Mouse (Mus musculus) MEL (cell line): ENCODE measurements at regions not wholly inside any gene's neighbourhood (a gene's known extent, or its start where the extent isn't known, plus 50 kb on each side); places are given as distances from the start of the nearest gene placed in this dataset.

Experiments used
- DNase-seq: peaks from one replicate; pipeline ENCODE4 v3.0.0; 2011; ENCODE audit warnings: low read depth, low spot score
- H3K27ac ChIP-seq: 2 replicates; pipeline ENCODE4 v1.5.1; 2012; ENCODE audit warnings: low read depth, mild to moderate bottlenecking, control low read depth, low read length, moderate library complexity; ENCODE audit not compliant: control insufficient read depth
- H3K27me3 ChIP-seq, 2 experiments: fragments of 150-350 bp in 1 of 2; sonication (generic) in 1 of 2; 2 replicates each; pipeline ENCODE4 v1.6.1; 2012; ENCODE audit warnings: low read length in 2 of 2, mild to moderate bottlenecking in 2 of 2, improper control_type of control experiment in 1 of 2, moderate library complexity in 1 of 2; ENCODE audit not compliant: insufficient read depth in 2 of 2, control insufficient read depth in 1 of 2
- H3K36me3 ChIP-seq, 2 experiments: 2 replicates each; pipeline ENCODE4 v1.6.1; 2012 to 2014; ENCODE audit warnings: low read length in 2 of 2, improper control_type of control experiment in 1 of 2, inconsistent platforms in 1 of 2, mild to moderate bottlenecking in 1 of 2; ENCODE audit not compliant: insufficient read depth in 2 of 2, control insufficient read depth in 1 of 2
- H3K4me1 ChIP-seq, 2 experiments: fragments of 150-350 bp in 1 of 2; sonication (generic) in 1 of 2; 2 replicates each; pipeline ENCODE4 v1.6.1; 2012; ENCODE audit warnings: low read length in 2 of 2, improper control_type of control experiment in 1 of 2, mild to moderate bottlenecking in 1 of 2; ENCODE audit not compliant: insufficient read depth in 2 of 2, control insufficient read depth in 1 of 2
- H3K4me3 ChIP-seq, 2 experiments: fragments of 150-350 bp in 1 of 2; sonication (generic) in 1 of 2; 2 replicates each; pipeline ENCODE4 v1.5.1; 2012; ENCODE audit warnings: low read depth in 2 of 2, low read length in 2 of 2, mild to moderate bottlenecking in 2 of 2, moderate library complexity in 2 of 2, control low read depth in 1 of 2, improper control_type of control experiment in 1 of 2; ENCODE audit not compliant: control insufficient read depth in 1 of 2, insufficient read depth in 1 of 2
- H3K79me2 ChIP-seq: 2 replicates; pipeline ENCODE4 v1.6.1; 2012; ENCODE audit warnings: mild to moderate bottlenecking, low read length, moderate library complexity; ENCODE audit not compliant: control insufficient read depth, poor library complexity, insufficient read depth
- H3K9ac ChIP-seq: 2 replicates; pipeline ENCODE4 v1.6.1; 2012; ENCODE audit warnings: low read depth, mild to moderate bottlenecking, control low read depth, low read length, moderate library complexity; ENCODE audit not compliant: control insufficient read depth, poor library complexity, severe bottlenecking
- H3K9me3 ChIP-seq: fragments of 150-350 bp; sonication (generic); replicated peaks from 2 replicates; pipeline ENCODE4 v1.6.1; 2012; ENCODE audit warnings: mild to moderate bottlenecking, low read length, improper control_type of control experiment, moderate library complexity; ENCODE audit not compliant: insufficient read depth
- CHD1 ChIP-seq: IDR thresholded peaks from 2 replicates; pipeline ENCODE4 v1.6.1; 2012; ENCODE audit warnings: low read depth, mild to moderate bottlenecking, inconsistent platforms, low read length, improper control_type of control experiment
- CHD2 ChIP-seq: IDR thresholded peaks from 2 replicates; pipeline ENCODE4 v1.6.1; 2011; ENCODE audit warnings: low read length, improper control_type of control experiment
- E2F4 ChIP-seq: IDR thresholded peaks from 2 replicates; pipeline ENCODE4 v1.6.1; 2011; ENCODE audit warnings: low read depth, low read length, improper control_type of control experiment, borderline replicate concordance
- ETS1 ChIP-seq: IDR thresholded peaks from 2 replicates; pipeline ENCODE4 v1.6.1; 2012; ENCODE audit warnings: low read depth, mild to moderate bottlenecking, inconsistent platforms, low read length, improper control_type of control experiment, moderate library complexity
- GABPA ChIP-seq: IDR thresholded peaks from 2 replicates; pipeline ENCODE4 v1.6.1; 2012; ENCODE audit warnings: low read depth, mild to moderate bottlenecking, inconsistent platforms, low read length, improper control_type of control experiment, moderate library complexity
- KAT2A ChIP-seq: conservative IDR thresholded peaks from 2 replicates; pipeline ENCODE4 v1.6.1; 2012; ENCODE audit warnings: low read depth, low read length, improper control_type of control experiment, inconsistent platforms
- MAFK ChIP-seq: IDR thresholded peaks from 2 replicates; pipeline ENCODE4 v1.6.1; 2011; ENCODE audit warnings: low read depth, mild to moderate bottlenecking, low read length, improper control_type of control experiment, borderline replicate concordance
- MAX ChIP-seq: IDR thresholded peaks from 2 replicates; pipeline ENCODE4 v1.6.1; 2011; ENCODE audit warnings: low read length, improper control_type of control experiment
- MAZ ChIP-seq: IDR thresholded peaks from 2 replicates; pipeline ENCODE4 v1.6.1; 2012; ENCODE audit warnings: low read depth, mild to moderate bottlenecking, inconsistent platforms, low read length, improper control_type of control experiment
- MYB ChIP-seq: IDR thresholded peaks from 2 replicates; pipeline ENCODE4 v1.6.1; 2011; ENCODE audit warnings: mild to moderate bottlenecking, low read depth, low read length, improper control_type of control experiment
- NRF1 ChIP-seq: IDR thresholded peaks from 2 replicates; pipeline ENCODE4 v1.6.1; 2014; ENCODE audit warnings: low read depth, mild to moderate bottlenecking, inconsistent platforms, low read length, improper control_type of control experiment, moderate library complexity; ENCODE audit not compliant: poor library complexity, insufficient read depth, severe bottlenecking
- POLR2A ChIP-seq, 2 experiments: IDR thresholded peaks; 2 replicates each; pipeline ENCODE4 v1.6.1; 2011 to 2012; ENCODE audit warnings: low read length in 2 of 2, mild to moderate bottlenecking in 2 of 2, control low read depth in 1 of 2, improper control_type of control experiment in 1 of 2, low read depth in 1 of 2, moderate library complexity in 1 of 2; ENCODE audit not compliant: control insufficient read depth in 1 of 2, insufficient read depth in 1 of 2, poor library complexity in 1 of 2
- POLR2AphosphoS2 ChIP-seq: IDR thresholded peaks from 2 replicates; pipeline ENCODE4 v1.6.1; 2011; ENCODE audit warnings: low read length, improper control_type of control experiment
- RAD21 ChIP-seq: IDR thresholded peaks from 2 replicates; pipeline ENCODE4 v1.6.1; 2011; ENCODE audit warnings: mild to moderate bottlenecking, low read depth, low read length, improper control_type of control experiment
- RCOR1 ChIP-seq: IDR thresholded peaks from 2 replicates; pipeline ENCODE4 v1.6.1; 2012; ENCODE audit warnings: low read depth, mild to moderate bottlenecking, inconsistent platforms, low read length, improper control_type of control experiment
- SIN3A ChIP-seq: IDR thresholded peaks from 2 replicates; pipeline ENCODE4 v1.6.1; 2012; ENCODE audit warnings: low read length, improper control_type of control experiment, inconsistent platforms
- TAL1 ChIP-seq: IDR thresholded peaks from 2 replicates; pipeline ENCODE4 v1.6.1; 2012; ENCODE audit warnings: mild to moderate bottlenecking, inconsistent platforms, low read length, moderate library complexity, mixed read lengths
- TCF12 ChIP-seq: IDR thresholded peaks from 2 replicates; pipeline ENCODE4 v1.6.1; 2014; ENCODE audit warnings: low read depth, mild to moderate bottlenecking, inconsistent platforms, low read length, improper control_type of control experiment, moderate library complexity
- UBTF ChIP-seq: IDR thresholded peaks from 2 replicates; pipeline ENCODE4 v1.6.1; 2012; ENCODE audit warnings: low read depth, mild to moderate bottlenecking, inconsistent platforms, low read length, improper control_type of control experiment, moderate library complexity, borderline replicate concordance; ENCODE audit not compliant: insufficient read depth
- USF1 ChIP-seq: IDR thresholded peaks from 2 replicates; pipeline ENCODE4 v1.6.1; 2014; ENCODE audit warnings: low read depth, mild to moderate bottlenecking, inconsistent platforms, low read length, improper control_type of control experiment, moderate library complexity
- USF2 ChIP-seq, 2 experiments: IDR thresholded peaks; 2 replicates each; pipeline ENCODE4 v1.6.1; 2011 to 2012; ENCODE audit warnings: improper control_type of control experiment in 2 of 2, low read length in 2 of 2, borderline replicate concordance in 1 of 2, inconsistent platforms in 1 of 2, low read depth in 1 of 2, mild to moderate bottlenecking in 1 of 2; ENCODE audit not compliant: insufficient read depth in 1 of 2
- ZC3H11A ChIP-seq: IDR thresholded peaks from 2 replicates; pipeline ENCODE4 v1.6.1; 2012; ENCODE audit warnings: low read depth, mild to moderate bottlenecking, inconsistent platforms, low read length, improper control_type of control experiment
- ZNF384 ChIP-seq: IDR thresholded peaks from 2 replicates; pipeline ENCODE4 v1.6.1; 2012; ENCODE audit warnings: low read depth, mild to moderate bottlenecking, inconsistent platforms, low read length, improper control_type of control experiment

GRCm38 (mm10) chr13:60507611-60508010 is 94.1 kb upstream of the Dapk1 start:
- Histone ChIP-seq H3K36me3 (no peaks in the 10 kb centered on the region), H3K79me2 (no peaks in the 10 kb centered on the region)
- no peak for TF ChIP-seq MAZ
- no peak for TF ChIP-seq ZNF384
- TF ChIP-seq ZC3H11A, result no peak
- TF ChIP-seq RAD21, result no peak
- no peak for TF ChIP-seq E2F4
- TF ChIP-seq CHD1, result no peak
- no peak for TF ChIP-seq KAT2A
- TF ChIP-seq NRF1, result no peak
- TF ChIP-seq TCF12, result no peak
- TF ChIP-seq POLR2A (IDR thresholded peaks at IDR 0.05; ENCODE audit: control insufficient read depth in 1 of 2, insufficient read depth in 1 of 2, low read depth in 1 of 2, low read length in 2 of 2, poor library complexity in 1 of 2), result no peak
- TF ChIP-seq, all 39 proteins: peak for 0
- H3K9me3 ChIP-seq, result no peaks in the 10 kb centered on the region
- H3K4me1 ChIP-seq, result no peaks in the 10 kb centered on the region
- no peak for DNase-seq
- H3K4me3 ChIP-seq, result no peak overlapping the region
- no peaks in the 10 kb centered on the region for H3K27me3 ChIP-seq
- H3K9ac ChIP-seq, result no peak overlapping the region
- no peak overlapping the region for H3K27ac ChIP-seq

DNA sequence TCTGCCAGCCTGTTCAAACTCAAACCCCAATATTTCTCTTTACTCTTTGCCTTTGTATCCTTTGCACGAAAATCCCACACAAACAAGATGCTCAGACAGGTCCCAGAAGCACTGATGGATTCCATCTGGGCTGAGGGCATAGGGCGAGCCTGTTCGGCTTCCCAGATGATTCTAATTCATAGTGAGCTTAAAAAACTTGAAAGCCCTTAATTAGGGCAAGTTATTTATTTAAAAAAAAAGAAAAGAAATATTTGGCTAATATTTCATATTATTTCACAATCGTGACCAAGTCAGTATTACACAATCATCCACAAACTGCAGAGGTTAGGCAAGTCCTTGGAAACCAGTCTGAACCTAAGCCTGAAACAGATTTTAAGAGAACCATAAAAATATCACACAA is 93.7 kb upstream of the Dapk1 start:
- Histone ChIP-seq H3K4me1 (no peaks in the 10 kb centered on the region), H3K9ac (no peak overlapping the region), H3K27me3 (no peaks in the 10 kb centered on the region), H3K4me3 (no peak overlapping the region), H3K27ac (no peak overlapping the region), H3K79me2 (no peaks in the 10 kb centered on the region), H3K9me3 (no peaks in the 10 kb centered on the region), H3K36me3 (no peaks in the 10 kb centered on the region)
- TF ChIP-seq POLR2A (IDR thresholded peaks at IDR 0.05; ENCODE audit: control insufficient read depth in 1 of 2, insufficient read depth in 1 of 2, low read depth in 1 of 2, low read length in 2 of 2, poor library complexity in 1 of 2) (no peak), SIN3A (no peak), TAL1 (no peak), USF1 (no peak), CHD2 (no peak), ZC3H11A (no peak), UBTF (no peak)
- DNase-seq, result no peak

DNA sequence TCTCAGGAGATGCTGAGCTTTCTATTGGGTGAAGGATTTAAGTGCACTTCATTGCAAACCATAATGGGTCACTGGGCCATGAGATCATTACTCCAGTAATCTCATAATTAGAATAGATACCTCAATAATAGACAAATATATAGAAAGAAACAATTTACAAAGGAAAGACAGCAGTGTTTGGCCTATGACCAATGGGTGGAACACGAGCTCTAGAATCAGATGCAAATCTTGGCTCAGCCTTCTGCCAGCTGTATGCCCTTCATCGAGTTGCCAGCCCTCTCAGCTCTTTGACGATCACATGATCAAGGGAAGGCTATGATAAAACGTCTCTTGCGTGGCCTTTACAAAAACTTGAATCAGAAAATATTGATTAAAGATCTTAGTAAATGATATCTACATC is 92.9 kb upstream of the Dapk1 start:
- Histone ChIP-seq H3K4me1 (no peaks in the 10 kb centered on the region), H3K36me3 (no peaks in the 10 kb centered on the region), H3K9me3 (no peaks in the 10 kb centered on the region), H3K4me3 (no peak overlapping the region), H3K9ac (no peak overlapping the region), H3K79me2 (no peaks in the 10 kb centered on the region), H3K27me3 (no peaks in the 10 kb centered on the region), H3K27ac (no peak overlapping the region)
- DNase-seq, result no peak
- TF ChIP-seq TAL1 (no peak), ZC3H11A (no peak), POLR2A (IDR thresholded peaks at IDR 0.05; ENCODE audit: control insufficient read depth in 1 of 2, insufficient read depth in 1 of 2, low read depth in 1 of 2, low read length in 2 of 2, poor library complexity in 1 of 2) (no peak), ZNF384 (no peak), MAZ (no peak), CHD1 (no peak), TCF12 (no peak), RCOR1 (no peak), UBTF (no peak), SIN3A (no peak), MAX (no peak), MYB (no peak), ETS1 (no peak), POLR2AphosphoS2 (no peak), GABPA (no peak), USF2 (IDR thresholded peaks at IDR 0.05; ENCODE audit: borderline replicate concordance in 1 of 2, insufficient read depth in 1 of 2, low read depth in 1 of 2, low read length in 2 of 2) (no peak), MAFK (no peak)
